Mouse (Mus musculus) T-helper 17 cell (primary cell): Measurements from ENCODE around the gene Stn1.

ENCODE experiments used
- in situ Hi-C, 2 experiments: fragments of 300-600 bp; cut with MboI, MseI; formaldehyde crosslinking; loops; 1 replicate in 1 of 2; 2 replicates in 1 of 2; pipeline ENCODE4 v1.15.1; 2025; ENCODE audit warnings: high pct_unique_total_duplicates in 2 of 2

The Stn1 gene

GRCm38 (mm10) chr19:47545055-47545454 lies 7.7 kb upstream of the Stn1 start:
- in situ Hi-C loops: no loop called here

GRCm38 (mm10) chr19:47542441-47542840 lies 5.1 kb upstream of the Stn1 start:
- in situ Hi-C loops: no loop called here

- in situ Hi-C loops: loop anchor here in 1 of 2 experiments (5.0 kb wide), 1 partner anchor 34 kb away; no protein-coding TSS in a partner anchor
These were observed 1.5 kb upstream of the Stn1 start for GRCm38 (mm10) chr19:47538801-47539200.

GRCm38 (mm10) chr19:47537879-47538278 lies 572 bp upstream of the Stn1 start:
- in situ Hi-C loops: loop anchor here in 1 of 2 experiments (5.0 kb wide), 1 partner anchor 34 kb away; no protein-coding TSS in a partner anchor

GRCm38 (mm10) chr19:47536521-47537299 lies 597 bp downstream of the Stn1 start:
- in situ Hi-C loops: loop anchor here in 1 of 2 experiments (5.0 kb wide), 1 partner anchor 36 kb away; no protein-coding TSS in a partner anchor

GRCm38 (mm10) chr19:47534131-47534530 lies 3.2 kb downstream of the Stn1 start:
- in situ Hi-C loops: no loop called here

- in situ Hi-C loops: no loop called here
These were observed 4.9 kb downstream of the Stn1 start for GRCm38 (mm10) chr19:47532449-47532848.

GRCm38 (mm10) chr19:47531309-47531708 lies 6.0 kb downstream of the Stn1 start:
- in situ Hi-C loops: no loop called here

GRCm38 (mm10) chr19:47526239-47526986 lies 10.9 kb downstream of the Stn1 start:
- in situ Hi-C loops: no loop called here

- in situ Hi-C loops: no loop called here
These were observed 12.4 kb downstream of the Stn1 start for GRCm38 (mm10) chr19:47524905-47525304.

- in situ Hi-C loops: no loop called here
These were observed 15.9 kb downstream of the Stn1 start for GRCm38 (mm10) chr19:47521403-47521802.

- in situ Hi-C loops: loop anchor here in 1 of 2 experiments (5.0 kb wide), 1 partner anchor 58 kb away; the partner anchor contains the start of gene Slk
These were observed 18.0 kb downstream of the Stn1 start for GRCm38 (mm10) chr19:47519163-47519893.

GRCm38 (mm10) chr19:47518475-47519162 lies 18.7 kb downstream of the Stn1 start:
- in situ Hi-C loops: loop anchor here in 1 of 2 experiments (5.0 kb wide), 1 partner anchor 59 kb away; the partner anchor contains the start of gene Slk

GRCm38 (mm10) chr19:47517570-47517969 lies 19.7 kb downstream of the Stn1 start:
- in situ Hi-C loops: loop anchor here in 1 of 2 experiments (5.0 kb wide), 1 partner anchor 60 kb away; the partner anchor contains the start of gene Slk

- in situ Hi-C loops: loop anchor here in 1 of 2 experiments (5.0 kb wide), 1 partner anchor 60 kb away; the partner anchor contains the start of gene Slk
These were observed 20.4 kb downstream of the Stn1 start for GRCm38 (mm10) chr19:47516879-47517278.

GRCm38 (mm10) chr19:47515091-47515490 lies 22.2 kb downstream of the Stn1 start:
- in situ Hi-C loops: loop anchor here in 1 of 2 experiments (5.0 kb wide), 1 partner anchor 62 kb away; the partner anchor contains the start of gene Slk

GRCm38 (mm10) chr19:47513618-47513897 lies 23.7 kb downstream of the Stn1 start:
- in situ Hi-C loops: loop anchor here in 1 of 2 experiments (5.0 kb wide), 1 partner anchor 409 kb away; no protein-coding TSS in a partner anchor

GRCm38 (mm10) chr19:47512794-47513617 lies 24.3 kb downstream of the Stn1 start:
- in situ Hi-C loops: loop anchor here in 1 of 2 experiments (5.0 kb wide), 1 partner anchor 409 kb away; no protein-coding TSS in a partner anchor

- in situ Hi-C loops: loop anchor here in 1 of 2 experiments (5.0 kb wide), 1 partner anchor 410 kb away; no protein-coding TSS in a partner anchor
These were observed 25.3 kb downstream of the Stn1 start for GRCm38 (mm10) chr19:47511958-47512357.

- in situ Hi-C loops: loop anchor here in 1 of 2 experiments (5.0 kb wide), 1 partner anchor 411 kb away; no protein-coding TSS in a partner anchor
These were observed 26.0 kb downstream of the Stn1 start for GRCm38 (mm10) chr19:47511294-47511675.
